Mouse (Mus musculus) embryonic facial prominence, embryonic 11.5 days (tissue): Measurements from ENCODE around the gene Padi4. TPM values are rescaled to one million over a fixed set of nuclear protein-coding genes. Genes with fewer than 3 reads are reported as not detected.

ENCODE experiments used
- ATAC-seq: fragments of 200-750 bp; cut with Nextera tagmentation; replicated peaks from 2 replicates; pipeline ENCODE4 v1.8.0; 2017; ENCODE audit warnings: low read depth; ENCODE audit not compliant: insufficient number of reproducible peaks, low FRiP score, low TSS enrichment
- DNase-seq: peaks from one replicate; pipeline ENCODE4 v3.0.0-alpha.2; 2015; ENCODE audit warnings: low spot score
- H3K27ac ChIP-seq: fragments of 300-500 bp; sonication (generic); replicated peaks from 2 replicates; pipeline ENCODE4 v1.5.1; 2014; ENCODE audit warnings: mild to moderate bottlenecking, low read depth, low read length, control low read depth
- H3K27me3 ChIP-seq: fragments of 300-500 bp; sonication (generic); 2 replicates; pipeline ENCODE4 v1.6.1; 2014; ENCODE audit warnings: mild to moderate bottlenecking, low read length, moderate library complexity, mixed read lengths; ENCODE audit not compliant: control insufficient read depth, insufficient read depth
- H3K36me3 ChIP-seq: fragments of 300-500 bp; sonication (generic); replicated peaks from 2 replicates; pipeline ENCODE4 v1.6.1; 2014; ENCODE audit warnings: low read depth, mild to moderate bottlenecking, low read length, moderate library complexity, mixed read lengths; ENCODE audit not compliant: control insufficient read depth, insufficient read depth
- H3K4me1 ChIP-seq: fragments of 300-500 bp; sonication (generic); 2 replicates; pipeline ENCODE4 v1.6.1; 2014; ENCODE audit warnings: low read length, mixed read lengths; ENCODE audit not compliant: control insufficient read depth, insufficient read depth
- H3K4me2 ChIP-seq: fragments of 300-500 bp; sonication (generic); 2 replicates; pipeline ENCODE4 v1.6.1; 2014; ENCODE audit warnings: low read depth, mild to moderate bottlenecking, control low read depth, low read length, moderate library complexity
- H3K4me3 ChIP-seq: fragments of 300-500 bp; sonication (generic); 2 replicates; pipeline ENCODE4 v1.5.1; 2014; ENCODE audit warnings: low read depth, low read length, control low read depth
- H3K9ac ChIP-seq: fragments of 300-500 bp; sonication (generic); replicated peaks from 2 replicates; pipeline ENCODE4 v1.6.1; 2014; ENCODE audit warnings: mild to moderate bottlenecking, control low read depth, low read length
- H3K9me3 ChIP-seq: fragments of 300-500 bp; sonication (generic); replicated peaks from 2 replicates; pipeline ENCODE4 v1.6.1; 2016; ENCODE audit warnings: mild to moderate bottlenecking, low read length, inconsistent platforms, mixed read lengths; ENCODE audit not compliant: control insufficient read depth
- WGBS: fragments of 180-500 bp; shearing (Covaris S2); extraction: QIAGEN DNeasy Blood & Tissue Kit; methylation state at CpG from one replicate; pipeline ENCODE4 v1.1.7; 2014; 5-methylcytosine and 5-hydroxymethylcytosine counted together
- microRNA-seq: library from miRNA; unstranded; fragments of <30 nt; microRNA quantifications from one replicate; pipeline ENCODE4, GENCODE M21; 2016; ENCODE audit warnings: borderline number of aligned reads
- polyA plus RNA-seq: library from polyadenylated mRNA; unstranded; fragments of >200 nt; fragmentation: Nextera tagmentation; extraction: Ambion mirVana; gene quantifications from 2 replicates; pipeline ENCODE4 v1.2.1, GENCODE M21; 2014

Padi4 gene
- polyA plus RNA-seq, 1 experiment from 2014 or later: 0.20 TPM

DNA sequence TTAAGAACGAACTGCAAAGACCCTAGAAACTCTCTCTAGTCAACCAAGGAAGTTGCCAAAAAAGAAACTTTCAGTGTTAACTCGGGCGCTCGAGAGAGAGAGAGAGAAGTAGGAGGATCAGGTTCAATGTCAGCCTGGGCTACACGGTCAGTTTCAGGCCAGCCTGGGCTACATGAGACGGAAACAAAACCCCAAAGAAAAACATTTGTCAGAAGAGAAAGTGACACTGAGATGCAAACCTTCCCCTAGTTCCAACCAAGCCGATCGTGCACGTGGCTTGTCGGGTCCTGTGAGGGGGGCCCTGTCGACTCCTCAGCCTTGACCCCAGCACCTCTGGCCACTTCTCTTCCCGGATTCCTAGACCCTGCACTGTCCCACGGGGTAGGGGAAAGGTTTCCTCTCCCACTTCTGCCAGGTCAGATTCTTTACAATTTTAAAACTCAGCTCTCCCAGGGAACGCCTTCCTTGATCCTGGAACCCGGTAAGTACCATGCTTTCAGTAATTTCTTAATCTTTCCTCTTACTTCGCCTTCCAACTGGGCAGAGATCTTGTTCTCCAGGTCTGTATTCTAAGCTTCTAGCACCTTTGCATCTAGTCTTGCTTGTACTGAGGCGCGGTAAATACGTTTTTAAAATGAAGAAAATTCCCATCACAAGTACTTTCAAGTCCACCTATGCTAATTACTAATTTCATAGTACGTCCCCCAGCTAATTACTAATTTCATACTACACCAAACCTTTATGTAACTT is 73.6 kb downstream of the Padi4 start, which contains the start of gene Rcc2:
TSS of gene Rcc2 (plus strand) at position 273 of the 750 bp plus-strand sequence.
- Histone ChIP-seq H3K9me3 (no peaks in the 10 kb centered on the region), H3K4me3 (peak within 1 kb of the TSS; percentile 89), H3K27ac (peak within 1 kb of the TSS; percentile 98), H3K9ac (peak within 1 kb of the TSS; percentile 99), H3K4me1 (peaks cover 5% of the 10 kb centered on the region; the same call in 1 of the 2 replicates), H3K27me3 (peaks cover 3% of the 10 kb centered on the region; the same call in 1 of the 2 replicates), H3K4me2 (peak within 1 kb of the TSS; percentile 73), H3K36me3 (no peaks in the 10 kb centered on the region; the same call in 1 of the 2 replicates)
- peak; percentile 54 for DNase-seq
- 4% methylated on average over 20 of the region's 20 CpGs for WGBS
- ATAC-seq: no peak

DNA sequence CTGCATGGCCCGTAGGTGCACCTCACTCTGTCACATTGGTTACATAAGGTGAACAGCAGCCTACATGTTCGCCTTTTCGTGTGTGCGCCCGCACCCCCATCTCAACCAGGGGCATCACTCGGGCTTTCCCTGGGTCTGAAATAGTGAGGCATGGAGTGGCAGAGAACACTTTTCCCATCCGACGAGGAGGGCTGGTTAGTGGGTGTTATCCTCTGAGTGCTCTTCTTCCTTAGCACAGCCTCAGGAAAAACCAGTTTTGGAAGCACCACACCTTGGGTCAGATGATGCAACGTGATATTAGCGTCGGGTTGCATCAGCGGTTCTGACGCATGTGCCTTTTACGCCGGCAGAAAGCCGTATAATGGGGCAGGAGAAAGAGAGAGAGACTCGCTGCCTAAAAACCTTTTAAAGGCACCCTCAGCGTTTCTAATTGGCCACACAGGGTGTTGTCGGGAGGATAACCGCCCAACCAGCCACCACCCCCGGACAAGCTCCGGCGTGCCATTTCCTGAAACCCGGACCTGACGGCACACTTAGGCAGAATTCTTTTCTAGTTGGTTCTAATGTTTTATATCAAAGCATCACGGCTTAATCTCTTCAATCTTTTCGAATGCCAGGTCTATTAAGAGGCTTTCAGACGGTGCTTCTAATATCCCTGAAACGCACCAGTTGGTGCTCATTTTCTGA is 74.5 kb downstream of the Padi4 start:
- ATAC-seq: no peak
- H3K4me3 ChIP-seq: peak overlapping the region; percentile 22
- DNase-seq: peak; percentile 69
- peak overlapping the region; percentile 40; the same call in 1 of the 2 replicates for H3K9ac ChIP-seq
- 6% methylated on average over 29 of the region's 29 CpGs for WGBS
- H3K4me2 ChIP-seq: peak overlapping the region; percentile 52
- peaks cover 3% of the 10 kb centered on the region; the same call in 1 of the 2 replicates for H3K27me3 ChIP-seq
- H3K9me3 ChIP-seq: no peaks in the 10 kb centered on the region
- no peak overlapping the region for H3K27ac ChIP-seq
- H3K36me3 ChIP-seq: no peaks in the 10 kb centered on the region; the same call in 1 of the 2 replicates
- peaks cover 5% of the 10 kb centered on the region; the same call in 1 of the 2 replicates for H3K4me1 ChIP-seq

Small RNA genes within 50 kb of the gene (microRNA-seq; reads per million reads assigned to microRNA genes)
- not detected for gene Gm25951

Other genes with a start within 250 kb of the Padi4 start
- gene Arhgef10l, start 108.2 kb downstream of the Padi4 start, polyA plus RNA-seq: 8.7 and 10.5 TPM in 2 replicates
- gene Rcc2, start 73.7 kb downstream of the Padi4 start, polyA plus RNA-seq: 69.8 and 87.5 TPM in 2 replicates
- not detected in 2 replicates for gene Padi6, start 31.6 kb downstream of the Padi4 start, polyA plus RNA-seq
- not detected in 2 replicates for gene Padi3, start 36.4 kb upstream of the Padi4 start, polyA plus RNA-seq
- gene Padi1, start 71.5 kb upstream of the Padi4 start, polyA plus RNA-seq: 0.07 and 0.13 TPM in 2 replicates
- gene Padi2, start 132.1 kb upstream of the Padi4 start, polyA plus RNA-seq: 2.4 and 2.5 TPM in 2 replicates
- gene Sdhb, start 187.0 kb upstream of the Padi4 start, polyA plus RNA-seq: 428 and 430 TPM in 2 replicates
- 19.8 and 26.1 TPM in 2 replicates for gene Atp13a2, start 212.6 kb upstream of the Padi4 start, polyA plus RNA-seq
- gene Mfap2, start 236.2 kb upstream of the Padi4 start, polyA plus RNA-seq: 409 and 469 TPM in 2 replicates